Mouse (Mus musculus) hematopoietic stem cell, adult 5-6 weeks (primary cell): ENCODE data around the gene Tmsb15b2. TPM values are rescaled to one million over a fixed set of nuclear protein-coding genes. Genes with fewer than 3 reads are reported as not detected.
"Not testable (repeated sequence)": the region's sequence is repeated elsewhere in the genome, so short reads cannot be mapped to it uniquely, and the experiment has no call there.

Experiments used
- ATAC-seq, 2 experiments: fragments of 125-278 bp in 1 of 2; replicated peaks in 1 of 2; 2 replicates each; pipeline ENCODE4 v1.8.0; 2016 to 2017; ENCODE audit warnings: inconsistent platforms in 2 of 2, mild to moderate bottlenecking in 2 of 2, moderate number of reproducible peaks in 2 of 2, low read depth in 1 of 2, moderate TSS enrichment in 1 of 2; ENCODE audit not compliant: low FRiP score in 2 of 2, poor library complexity in 2 of 2, severe bottlenecking in 2 of 2, insufficient read depth in 1 of 2, low TSS enrichment in 1 of 2
- total RNA-seq: library from RNA; stranded (forward); fragments of 172-1452, 232-1000 nt; gene quantifications from 2 replicates; pipeline ENCODE4 v1.2.3, GENCODE M21; 2017

The Tmsb15b2 gene
- total RNA-seq: 6.4 and 14.5 TPM in 2 replicates

DNA sequence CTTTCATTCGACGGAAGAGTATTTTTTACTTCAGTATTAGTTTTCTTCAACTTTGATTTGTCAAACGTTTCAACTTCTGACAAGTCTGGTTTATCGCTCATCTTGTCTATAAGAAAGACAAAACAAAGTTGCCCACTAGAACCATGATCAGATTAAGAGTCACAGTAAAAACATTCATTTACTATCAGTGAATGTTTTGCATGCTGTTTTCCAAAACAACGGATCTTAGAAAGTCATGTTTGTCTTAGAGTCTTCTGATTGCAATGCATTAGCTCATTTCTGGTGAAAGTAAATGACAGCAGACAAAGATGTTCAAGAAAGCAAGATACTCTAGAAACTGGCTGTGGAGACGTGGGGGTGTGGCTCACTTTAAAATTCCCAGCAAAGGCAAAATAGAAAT lies at the start of gene Tmsb15b2:
Tmsb15b2 (minus strand) TSS at position 101 of the 400 bp plus-strand sequence.
- ATAC-seq: not testable (repeated sequence)

DNA sequence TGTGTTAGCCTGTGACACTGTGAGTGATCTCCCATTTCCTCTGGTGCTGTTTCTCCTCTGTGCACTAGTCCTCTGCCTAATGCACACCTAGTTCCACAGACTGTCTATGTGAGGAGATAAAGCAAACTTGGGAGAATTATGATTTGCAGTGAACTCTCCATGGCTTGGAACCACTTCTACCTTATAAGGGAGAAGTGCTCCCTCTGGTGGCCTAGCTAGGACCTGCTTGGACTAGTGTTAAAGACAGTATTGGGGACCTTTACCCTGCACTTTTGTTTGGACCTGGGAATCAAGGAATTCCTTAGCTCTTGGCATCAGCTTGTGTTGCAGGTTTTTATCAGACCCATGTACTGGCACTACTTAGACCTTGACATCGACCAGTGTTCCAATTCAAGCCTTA lies 44.0 kb upstream of the Tmsb15b2 start:
- ATAC-seq: peak; percentile 82 to 86; a peak in 3 of 4 replicates

DNA sequence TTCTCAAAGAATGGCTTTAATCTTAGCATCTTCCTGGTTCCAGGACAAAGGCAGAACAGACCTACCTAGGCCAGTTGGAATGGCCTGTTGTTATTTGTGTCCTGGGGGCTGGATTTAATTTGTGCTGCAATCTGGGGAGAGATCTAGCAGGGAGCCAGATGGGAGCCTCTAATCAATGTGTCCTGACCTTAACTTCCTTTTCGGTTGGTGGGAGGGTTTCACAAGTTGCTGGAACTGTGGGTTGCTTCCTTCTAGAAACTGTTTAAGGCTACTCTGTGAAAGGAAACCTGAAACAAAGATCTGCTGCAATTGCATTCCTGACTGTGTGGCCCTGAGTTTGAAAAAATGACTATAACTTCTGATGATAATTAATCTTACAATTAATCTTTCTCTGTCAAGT lies 42.4 kb upstream of the Tmsb15b2 start:
- no peak for ATAC-seq

DNA sequence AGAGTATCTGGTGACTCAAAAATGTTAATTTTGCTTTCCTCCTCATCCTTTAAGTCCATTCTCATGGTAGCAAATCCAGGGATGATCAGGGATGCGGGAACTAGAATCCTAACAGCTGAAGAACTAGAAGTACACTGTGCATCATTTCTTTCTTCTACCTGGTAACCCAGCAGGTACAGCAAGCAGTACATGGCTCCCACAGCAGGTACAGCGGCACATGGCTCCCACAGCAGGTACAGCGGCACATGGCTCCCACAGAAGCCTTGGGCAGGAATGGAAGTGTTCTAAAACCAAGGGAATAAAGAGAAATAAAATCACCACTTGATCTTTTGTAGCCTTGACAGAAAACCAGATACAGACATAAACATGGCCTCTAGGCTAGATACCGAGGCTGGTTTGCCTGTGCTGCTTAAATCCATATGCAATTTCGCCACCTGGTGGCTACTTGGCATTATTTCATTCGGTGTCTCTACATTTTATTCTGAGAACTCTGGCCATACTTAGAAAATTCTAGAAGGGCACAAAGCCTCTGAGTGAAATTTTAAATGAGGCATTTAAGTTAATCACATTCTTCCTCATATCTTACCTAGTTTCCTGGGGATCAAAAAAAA lies 39.9 kb upstream of the Tmsb15b2 start:
- peak; percentile 75 to 89 for ATAC-seq

DNA sequence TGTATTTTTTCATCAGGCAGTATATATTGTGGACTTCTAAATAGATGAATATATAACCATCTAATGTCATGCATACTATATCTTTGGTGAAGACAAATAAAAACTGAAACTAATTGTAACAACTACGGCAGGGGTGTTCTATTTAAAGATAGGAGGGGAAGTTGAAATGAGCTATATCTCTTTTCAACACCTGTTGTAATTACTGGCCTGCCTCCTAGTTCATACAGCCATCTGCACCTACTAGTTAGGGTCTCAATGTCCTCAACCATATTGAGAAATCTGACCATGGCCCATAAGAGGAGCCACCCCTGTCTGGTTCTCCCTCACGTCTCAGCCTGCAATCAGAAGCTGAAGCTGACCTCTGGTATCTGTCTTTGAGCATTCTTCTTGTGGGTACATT lies 21.0 kb upstream of the Tmsb15b2 start:
- ATAC-seq: no peak

DNA sequence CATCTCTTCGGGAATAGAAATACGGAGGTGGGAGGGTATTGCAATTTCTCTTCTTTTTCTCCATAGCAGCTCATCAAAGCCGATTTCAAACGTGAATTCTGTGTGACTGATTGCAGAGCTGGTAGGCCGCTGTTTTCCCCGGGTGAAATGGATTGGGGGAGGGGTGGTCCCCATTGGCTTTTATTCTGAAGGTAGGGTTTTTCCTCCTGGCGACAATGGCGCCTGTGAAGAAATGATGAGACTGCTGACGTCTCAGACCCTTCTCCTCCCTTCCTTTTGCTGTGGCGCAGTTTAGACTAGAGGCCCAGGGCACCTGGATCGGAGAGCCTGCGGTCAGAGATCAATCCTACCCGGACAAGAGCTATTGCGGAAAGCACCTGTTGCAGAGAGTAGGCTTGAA lies 18.3 kb upstream of the Tmsb15b2 start:
- ATAC-seq: no peak

DNA sequence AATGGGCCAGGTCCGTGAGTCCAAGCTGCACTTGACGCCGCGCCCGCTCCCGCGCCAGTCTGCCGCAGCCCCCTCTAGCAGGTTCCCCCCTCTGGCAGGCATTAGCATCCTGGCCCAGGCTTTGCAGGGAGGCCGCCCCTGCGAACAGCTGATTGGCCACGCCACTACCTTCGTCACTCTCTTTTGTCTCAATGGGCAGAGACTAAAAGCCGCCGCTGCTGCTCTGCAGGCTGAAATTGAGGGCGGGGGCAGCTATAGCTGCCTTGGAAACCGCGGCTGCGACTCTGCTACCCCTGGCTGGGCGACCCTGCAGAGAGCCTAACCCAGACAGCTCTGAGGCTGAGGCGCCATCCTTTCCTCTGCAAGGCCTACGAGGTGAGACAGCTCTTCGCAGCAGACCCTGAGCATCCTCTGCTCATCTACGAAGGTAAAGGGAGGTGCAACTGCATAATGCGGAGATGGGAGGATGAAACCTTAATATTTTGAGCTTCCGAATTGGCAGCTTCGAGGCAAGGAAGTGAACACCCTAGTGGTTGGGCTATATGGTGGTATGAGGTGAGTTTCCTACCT lies 17.8 kb upstream of the Tmsb15b2 start, which contains the start of gene Zcchc18:
Zcchc18 (plus strand) TSS at position 178 of the 570 bp plus-strand sequence.
- ATAC-seq: peak; percentile 97 to 98

DNA sequence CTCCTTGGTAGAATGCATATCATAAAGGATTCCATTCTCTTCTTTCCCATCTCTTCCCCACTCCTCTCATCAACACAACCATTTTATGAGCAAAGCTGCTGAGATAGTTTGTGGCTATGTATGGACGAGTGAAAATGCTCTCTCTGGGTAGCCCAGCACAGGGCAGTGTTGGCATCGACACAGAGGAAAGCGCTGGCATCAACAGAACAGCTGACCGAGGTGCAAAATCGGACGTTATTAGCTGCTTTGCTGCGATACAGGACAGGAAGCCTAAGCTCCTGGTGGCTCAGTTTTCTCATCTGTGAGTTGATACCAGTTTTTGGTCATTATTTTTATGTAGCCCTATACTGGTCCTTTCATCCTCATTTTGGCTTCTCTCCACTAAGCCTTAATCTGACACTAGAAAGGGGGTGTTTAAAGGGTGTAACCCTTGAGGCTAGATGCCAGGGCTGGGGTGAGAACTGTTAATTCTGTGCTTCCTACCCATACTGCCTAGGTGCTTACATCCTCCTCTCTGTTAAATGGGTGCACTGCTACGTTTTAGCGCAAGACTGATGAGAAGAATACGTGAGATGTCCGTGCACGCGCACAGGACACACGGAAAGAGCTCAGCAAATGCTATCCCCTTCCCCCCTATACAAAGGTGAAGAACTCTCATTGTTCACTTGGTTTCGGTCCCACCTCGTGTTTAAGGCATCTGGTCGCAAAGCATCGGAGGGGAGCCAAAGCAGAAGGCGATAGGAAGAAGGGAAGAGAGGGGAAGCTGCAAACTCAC lies 17.1 kb upstream of the Tmsb15b2 start:
- peak in 1 of 2 experiments; percentile 12; a peak in 1 of 4 replicates for ATAC-seq

DNA sequence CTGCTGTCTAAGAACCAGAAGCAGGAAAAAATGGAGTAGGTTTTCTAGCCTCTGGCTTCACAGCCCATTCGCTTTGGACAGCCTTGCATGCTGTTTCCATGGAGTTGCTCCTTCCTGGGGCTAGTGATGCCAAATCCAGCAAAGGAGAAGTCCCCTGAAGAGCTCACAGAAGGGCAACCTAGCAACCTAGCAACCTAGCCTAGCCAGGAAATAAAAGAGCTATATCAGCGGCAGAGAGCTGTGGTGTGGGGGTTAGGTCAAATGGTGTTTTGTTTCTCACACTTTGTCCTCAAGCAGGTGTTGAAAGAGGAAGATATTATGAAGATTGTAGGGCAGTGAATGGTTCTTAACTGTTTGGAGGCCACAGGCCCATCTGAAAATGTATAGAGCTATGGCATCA lies 16.0 kb upstream of the Tmsb15b2 start:
- ATAC-seq: peak; percentile 52 to 69

DNA sequence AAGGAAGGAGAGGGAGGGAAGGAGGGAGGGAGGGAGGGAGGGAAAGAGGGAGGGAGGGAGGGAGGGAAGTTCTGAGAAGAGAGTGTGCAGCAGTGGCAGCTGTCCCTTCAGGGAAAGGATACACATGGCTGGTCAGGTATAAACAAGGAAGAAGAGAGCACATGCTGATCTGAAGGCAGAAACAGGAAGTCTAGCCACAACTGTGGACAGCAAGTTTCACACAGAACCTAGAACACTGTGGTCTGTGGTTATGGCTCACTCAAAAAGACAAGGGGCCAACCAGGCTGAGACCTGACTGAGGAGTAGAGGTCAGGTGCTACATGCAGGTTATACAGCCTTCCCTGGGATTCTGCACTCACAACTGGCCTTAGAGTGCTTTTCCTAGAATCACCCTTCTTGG lies 10.7 kb upstream of the Tmsb15b2 start:
- ATAC-seq: peak; percentile 98

DNA sequence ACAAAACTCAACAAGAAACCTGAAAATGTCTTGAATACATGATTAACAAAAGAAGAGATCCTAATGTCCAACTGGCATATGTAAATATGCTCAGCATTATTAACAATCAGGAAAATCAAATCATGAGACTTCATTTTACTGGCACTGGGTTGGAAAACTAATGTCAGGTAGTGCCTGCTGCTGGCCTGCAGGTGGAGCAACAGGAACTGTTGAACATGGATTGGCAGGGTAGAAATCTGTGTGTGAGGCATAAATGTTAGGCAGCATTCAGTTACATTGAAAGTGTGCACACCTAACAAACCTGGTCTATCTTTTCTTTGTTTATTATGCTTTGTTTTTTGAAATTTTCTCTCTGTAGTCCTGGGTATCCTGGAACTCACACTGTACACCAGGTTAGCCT lies 3.3 kb upstream of the Tmsb15b2 start:
- peak; percentile 47 to 59; a peak in 3 of 4 replicates for ATAC-seq

DNA sequence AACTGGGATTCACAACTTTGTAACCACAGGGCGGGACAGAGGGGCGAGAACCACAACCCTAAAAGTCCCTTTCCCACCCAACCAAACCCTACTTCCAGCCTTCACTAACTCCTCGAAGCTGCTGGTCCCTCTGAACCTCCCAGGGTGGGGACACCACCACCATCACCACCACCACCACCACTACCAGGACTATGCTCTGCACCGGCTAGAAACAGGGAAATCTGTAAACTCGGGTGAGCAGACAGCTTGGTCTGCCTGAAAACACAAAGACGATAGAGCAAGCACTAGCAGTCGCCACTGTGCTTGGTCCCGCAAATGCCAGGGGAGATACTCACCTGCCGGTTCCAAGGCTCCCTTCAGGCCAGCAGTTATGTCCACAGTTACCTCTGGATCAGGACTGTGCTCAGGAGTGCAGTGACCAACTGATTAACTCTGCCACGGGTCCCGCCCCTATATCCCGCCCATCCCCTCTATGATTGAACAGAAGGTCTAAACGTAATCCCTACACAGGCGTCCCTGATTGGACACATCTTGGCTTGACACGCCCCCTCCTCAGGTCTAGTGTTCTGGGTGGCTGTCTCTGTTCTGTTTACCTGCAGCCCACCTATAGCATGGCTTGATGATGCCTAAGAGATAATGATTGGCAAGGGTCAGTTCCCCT lies 1.3 kb upstream of the Tmsb15b2 start, which contains the start of the genes Tmsb15l and Tmsb15b1:
Tmsb15l (minus strand) TSS at position 446 of the 661 bp plus-strand sequence.
Tmsb15b1 (minus strand) TSS at position 451 of the 661 bp plus-strand sequence.
- ATAC-seq: peak; percentile 100

DNA sequence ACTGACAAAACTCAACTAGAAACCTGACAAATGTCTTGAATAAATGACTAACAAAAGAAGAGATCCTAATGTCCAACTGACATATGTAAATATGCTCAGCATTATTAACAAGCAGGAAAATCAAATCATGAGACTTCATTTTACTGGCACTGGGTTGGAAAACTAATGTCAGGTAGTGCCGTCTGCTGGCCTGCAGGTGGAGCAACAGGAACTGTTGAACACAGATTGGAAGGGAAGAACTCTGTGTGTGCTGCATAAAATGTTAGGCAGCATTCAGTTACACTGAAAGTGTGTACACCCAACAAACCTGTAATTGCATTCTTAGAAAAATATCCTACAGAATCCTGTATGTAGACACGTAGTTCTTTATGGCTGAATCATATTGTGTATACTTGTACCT lies 15.6 kb downstream of the Tmsb15b2 start:
- ATAC-seq: peak; percentile 59 to 66; a peak in 3 of 4 replicates

DNA sequence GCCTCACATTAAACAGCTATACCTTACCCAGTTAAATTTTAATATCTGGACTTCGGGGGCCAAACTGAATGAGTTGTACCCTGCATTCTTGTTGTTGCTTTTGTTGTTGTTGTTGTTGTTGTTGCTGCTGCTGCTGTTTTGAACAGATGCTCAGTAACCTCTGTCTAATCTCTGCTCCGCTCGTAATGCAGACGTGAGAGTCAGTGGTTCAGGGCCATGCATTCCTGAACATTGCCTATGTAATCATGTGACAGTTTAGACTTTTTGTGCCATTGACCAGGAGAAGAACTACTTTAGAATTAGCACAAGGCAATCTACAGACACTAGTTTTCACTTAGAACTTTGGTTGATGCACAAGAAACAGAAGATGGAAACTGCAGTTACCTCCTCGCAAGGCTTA lies 17.0 kb downstream of the Tmsb15b2 start:
- not testable (repeated sequence) for ATAC-seq

DNA sequence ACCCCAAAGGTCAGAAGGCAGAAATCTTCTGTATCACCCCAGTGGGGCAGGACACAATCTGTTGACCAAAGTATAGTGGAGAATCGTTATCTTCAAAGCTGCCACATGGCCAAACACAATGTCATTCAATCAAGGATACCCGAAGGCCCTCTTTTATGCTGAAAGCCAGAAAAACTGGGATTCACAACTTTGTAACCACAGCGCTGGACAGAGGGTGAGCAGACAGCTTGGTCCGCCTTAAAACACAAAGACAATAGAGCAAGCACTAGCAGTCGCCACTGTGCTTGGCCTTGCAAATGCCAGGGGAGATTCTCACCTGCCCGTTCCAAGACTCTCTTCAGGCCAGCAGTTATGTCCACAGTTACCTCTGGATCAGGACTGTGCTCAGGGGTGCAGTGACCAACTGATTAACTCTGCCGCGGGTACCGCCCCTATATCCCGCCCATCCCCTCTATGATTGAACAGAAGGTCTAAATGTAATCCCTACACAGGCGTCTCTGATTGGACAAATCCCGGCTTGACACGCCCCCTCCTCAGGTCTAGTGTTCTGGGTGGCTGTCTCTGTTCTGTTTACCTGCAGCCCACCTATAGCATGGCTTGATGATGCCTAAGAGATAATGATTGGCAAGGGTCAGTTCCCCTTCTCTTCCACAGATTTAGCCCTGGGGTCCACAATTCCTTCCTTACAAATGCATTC lies 17.6 kb downstream of the Tmsb15b2 start:
- peak; percentile 95 to 99 for ATAC-seq

DNA sequence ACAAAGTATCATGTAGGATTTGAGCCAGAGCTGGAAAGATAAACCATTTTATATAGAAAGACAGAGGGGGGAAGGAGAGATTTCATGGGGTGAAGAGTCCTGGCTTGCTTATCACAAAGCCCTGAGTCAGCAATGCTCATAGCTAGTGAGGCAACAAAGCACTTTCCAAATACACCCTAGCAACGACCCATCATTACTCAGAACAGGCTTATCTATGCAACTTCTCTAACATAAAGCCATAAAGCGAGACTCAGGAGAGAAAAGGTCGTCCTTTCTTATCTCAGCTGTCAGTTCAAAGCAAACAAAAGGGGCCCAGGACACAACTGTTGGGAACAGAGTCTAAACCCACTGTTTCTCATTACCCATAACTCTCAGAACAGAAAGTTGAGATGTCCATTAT lies 37.3 kb downstream of the Tmsb15b2 start:
- no peak for ATAC-seq

DNA sequence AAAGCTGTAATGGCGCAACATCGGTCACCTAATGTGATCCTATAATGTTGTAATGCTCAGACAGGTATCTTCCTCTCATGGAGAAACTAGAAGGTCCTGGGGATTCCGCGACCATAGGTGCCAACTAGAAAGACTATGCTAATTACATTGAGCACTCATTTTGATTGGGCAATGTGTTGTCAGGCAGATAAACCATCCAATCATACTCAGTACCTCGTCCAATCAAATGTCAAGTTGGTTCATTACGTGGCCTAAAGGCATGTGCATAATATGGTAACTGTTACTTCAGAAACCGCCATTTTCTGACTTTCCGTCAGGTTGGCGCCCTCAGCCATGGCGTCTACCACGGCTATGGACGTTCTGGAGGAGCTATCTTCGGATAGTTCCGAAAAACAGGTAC lies 48.3 kb downstream of the Tmsb15b2 start, which contains the start of gene H2bfm:
H2bfm (plus strand) TSS at position 295 of the 400 bp plus-strand sequence.
- no peak for ATAC-seq
